Mouse (Mus musculus): ENCODE data around the gene Zc3h8. TPM values are rescaled to one million over a fixed set of nuclear protein-coding genes. Genes with fewer than 3 reads are reported as not detected.

Gene Zc3h8
- 10 to 100 TPM in 1 of 2 experiments, 1 to 10 TPM in 1; 6.5 to 11.7 TPM for polyA plus RNA-seq (2017; shearing (Covaris generic))

DNA sequence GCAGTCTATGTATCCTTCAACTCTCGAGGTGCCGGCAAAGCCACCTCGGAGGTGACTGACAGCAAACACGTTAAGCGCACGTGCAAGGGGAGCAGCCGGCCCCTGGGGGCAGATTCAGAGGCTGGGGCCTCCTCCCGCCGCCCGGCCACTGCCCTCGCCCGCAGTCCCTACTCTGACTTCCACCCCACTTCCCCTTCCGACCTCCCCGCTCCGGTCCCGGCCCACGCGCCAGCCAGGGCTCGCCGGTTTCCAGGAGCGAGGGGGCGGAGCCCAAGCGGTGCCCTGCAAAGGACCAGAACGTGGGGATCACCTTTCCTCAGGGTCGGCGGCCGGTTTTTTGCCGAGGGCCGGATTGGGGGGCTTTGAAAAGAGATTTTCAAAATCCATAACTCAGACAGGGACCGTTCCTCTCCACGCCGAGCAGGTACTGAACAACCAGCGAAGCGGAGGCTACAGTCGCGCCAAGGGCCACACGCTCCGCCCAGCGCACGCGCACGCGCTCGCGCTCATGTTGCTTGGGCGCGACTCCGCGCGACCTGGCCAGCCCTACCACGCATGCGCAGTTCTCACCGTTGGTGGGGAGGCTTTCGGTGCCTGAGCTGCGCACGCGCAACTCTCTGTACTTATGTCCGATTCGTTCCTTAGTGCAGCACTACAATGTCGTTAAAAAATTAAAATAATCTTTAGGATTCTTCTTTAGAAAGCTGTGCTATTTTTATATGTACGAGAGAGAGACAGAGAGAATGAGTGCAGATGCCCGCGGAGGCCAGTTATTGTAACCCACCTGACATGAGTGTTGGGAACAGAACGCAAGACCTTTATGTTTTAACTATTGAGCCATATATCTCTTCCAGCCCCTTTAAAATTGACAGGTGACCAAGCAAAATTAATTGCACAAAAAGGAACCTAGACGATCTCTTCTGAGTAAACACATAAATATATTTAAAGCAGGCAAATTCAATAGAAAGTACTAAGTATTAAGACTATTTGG lies at the start of gene Zc3h8:
Gene Zc3h8 (minus strand): TSS at position 540 of the 991 bp plus-strand sequence.

GRCm38 (mm10) chr2:128967661-128968441 lies 24.0 kb upstream of the Zc3h8 start, which contains the start of gene Gm10762:
Gene Gm10762, minus strand, starts transcription at chr2:128967725.

DNA sequence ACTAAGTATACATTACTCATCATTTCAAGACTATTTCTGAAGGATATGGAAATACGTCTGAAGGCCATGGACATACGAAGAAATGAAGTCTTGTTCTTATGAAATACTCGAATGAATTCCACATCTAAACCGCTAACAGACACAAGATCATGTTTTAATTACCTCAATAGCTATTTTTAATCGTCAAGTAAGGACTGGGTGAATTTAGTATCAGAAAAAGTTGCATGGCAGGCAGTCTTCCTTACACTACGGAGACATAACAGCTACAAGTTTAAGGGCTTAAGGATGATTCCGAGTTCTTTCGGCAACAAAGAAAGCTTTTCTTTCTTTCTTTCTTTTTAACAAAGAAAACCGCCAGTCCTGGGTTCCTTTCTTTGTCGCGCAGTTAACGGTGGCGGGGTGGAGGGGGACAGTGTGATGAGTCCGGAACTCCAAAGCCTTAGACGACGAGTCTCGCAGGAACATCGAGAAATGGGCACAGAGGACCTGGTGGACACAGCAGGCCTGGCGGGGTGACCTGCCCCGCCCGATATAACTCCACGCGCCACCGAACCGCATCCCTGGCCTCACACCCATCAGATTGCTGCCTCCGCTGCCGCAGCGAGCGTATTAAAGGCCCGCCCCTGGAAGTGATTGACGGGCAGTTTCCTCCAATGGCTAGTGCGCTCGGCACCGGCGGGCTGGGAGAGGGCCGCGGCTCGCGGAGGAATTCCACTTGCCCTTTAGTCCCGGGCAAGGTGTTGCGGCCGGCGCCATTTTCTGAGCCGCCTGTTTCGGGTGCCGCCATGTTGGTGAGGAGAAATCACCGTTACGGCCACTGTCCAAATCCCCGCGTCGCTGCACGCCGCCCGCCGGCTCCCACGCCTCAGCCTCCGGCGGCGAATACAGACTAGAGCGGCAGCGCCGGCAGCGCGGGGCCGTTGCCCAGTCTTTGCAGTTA lies 23.0 kb upstream of the Zc3h8 start, which contains the start of gene Zc3h6:
Gene Zc3h6 (plus strand): TSS at position 762 of the 940 bp plus-strand sequence.

Other genes starting within 250 kb of the Zc3h8 start
- gene Mertk, start 245.1 kb downstream of the Zc3h8 start, polyA plus RNA-seq (2017; shearing (Covaris generic)), result 1 to 10 TPM in 1 of 2 experiments, under 1 TPM in 1; 0.42 to 1.3 TPM
- gene Tmem87b, start 126.0 kb downstream of the Zc3h8 start, polyA plus RNA-seq (2017; shearing (Covaris generic)), result 10 to 100 TPM; 16.1 to 19.0 TPM
- gene Fbln7, start 81.1 kb downstream of the Zc3h8 start, polyA plus RNA-seq (2017; shearing (Covaris generic)), result under 1 TPM in 1 of 2 experiments, not detected in 1; 0.29 TPM
- gene Zc3h6, start 23.3 kb upstream of the Zc3h8 start, polyA plus RNA-seq (2017; shearing (Covaris generic)), result 10 to 100 TPM in 1 of 2 experiments, 1 to 10 TPM in 1; 6.9 to 12.3 TPM
- 1 to 10 TPM; 4.5 to 5.3 TPM for gene Gm10762, start 23.6 kb upstream of the Zc3h8 start, polyA plus RNA-seq (2017; shearing (Covaris generic))
- gene Vinac1, start 104.1 kb upstream of the Zc3h8 start, polyA plus RNA-seq (2017; shearing (Covaris generic)), result under 1 TPM in 1 of 2 experiments, not detected in 1; 0.41 TPM
- gene Ttl, start 121.9 kb upstream of the Zc3h8 start, polyA plus RNA-seq (2017; shearing (Covaris generic)), result 1 to 10 TPM; 2.4 TPM
- gene Polr1b, start 156.9 kb upstream of the Zc3h8 start, polyA plus RNA-seq (2017; shearing (Covaris generic)), result 10 to 100 TPM; 19.9 to 21.4 TPM
- gene Chchd5, start 185.6 kb upstream of the Zc3h8 start, polyA plus RNA-seq (2017; shearing (Covaris generic)), result 10 to 100 TPM; 17.5 to 22.3 TPM